Mouse (Mus musculus): ENCODE measurements around the gene Eif3l. TPM values are rescaled to one million over a fixed set of nuclear protein-coding genes. Genes with fewer than 3 reads are reported as not detected.

Eif3l gene
- polyA plus RNA-seq, 1 experiment from 2014 or later: 247 TPM

- H3K4me1 ChIP-seq: peaks cover 38% of the 10 kb centered on the region
- 46% methylated on average over 7 of the region's 7 CpGs for WGBS
- H3K27ac ChIP-seq: peak overlapping the region; percentile 82
- H3K4me2 ChIP-seq: no peak overlapping the region
- no peak overlapping the region for H3K9ac ChIP-seq
- ATAC-seq (replicated peaks; ENCODE audit: low FRiP score): peak; percentile 20; the same call in 1 of the 2 replicates
- no peaks in the 10 kb centered on the region for H3K9me3 ChIP-seq (replicated peaks)
- no peak overlapping the region for H3K4me3 ChIP-seq (replicated peaks)
- H3K27me3 ChIP-seq: no peaks in the 10 kb centered on the region
- H3K36me3 ChIP-seq: peaks cover 26% of the 10 kb centered on the region
Measured at GRCm38 (mm10) chr15:79098868-79099267, 23.9 kb downstream of the Eif3l start.

- ATAC-seq (replicated peaks; ENCODE audit: low FRiP score): 0 out of 2 replicates have a peak, but pooled peaks have one; percentile 28
- Histone ChIP-seq H3K4me2 (0 out of 2 replicates have a peak overlapping the region, but pooled peaks have one; percentile 10), H3K27ac (peak overlapping the region; percentile 82), H3K4me3 (replicated peaks) (no peak overlapping the region), H3K36me3 (peaks cover 20% of the 10 kb centered on the region), H3K27me3 (no peaks in the 10 kb centered on the region), H3K9ac (no peak overlapping the region), H3K4me1 (peaks cover 38% of the 10 kb centered on the region), H3K9me3 (replicated peaks) (no peaks in the 10 kb centered on the region)
- WGBS: 62% methylated on average over 4 of the region's 4 CpGs
Measured at GRCm38 (mm10) chr15:79099456-79099855, 24.5 kb downstream of the Eif3l start.

DNA sequence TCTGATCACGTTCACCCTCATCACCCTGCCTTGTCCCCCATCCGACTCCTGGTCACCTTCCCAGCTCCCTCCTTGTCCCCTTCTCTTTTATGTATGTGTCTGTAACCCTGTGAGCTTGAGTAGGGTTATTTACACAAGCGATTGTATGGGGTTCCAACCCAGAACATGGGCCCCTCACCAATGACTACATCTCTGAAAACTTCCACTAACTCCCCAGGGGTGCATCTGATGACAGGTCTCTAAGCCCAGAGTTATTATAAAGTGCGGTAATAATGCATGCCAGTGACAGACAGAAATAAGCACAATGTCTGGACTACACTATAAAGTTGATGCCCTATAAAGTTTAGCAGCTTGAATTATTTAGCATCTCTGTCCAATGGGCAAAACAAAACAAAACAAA lies 25.4 kb downstream of the Eif3l start:
- H3K27ac ChIP-seq: no peak overlapping the region

GRCm38 (mm10) chr15:79101531-79101930 lies 26.6 kb downstream of the Eif3l start:
- no peak overlapping the region for H3K9ac ChIP-seq
- ATAC-seq (replicated peaks; ENCODE audit: low FRiP score): no peak
- H3K27ac ChIP-seq: no peak overlapping the region
- no peak overlapping the region for H3K4me2 ChIP-seq
- H3K27me3 ChIP-seq: no peaks in the 10 kb centered on the region
- no peak overlapping the region for H3K4me3 ChIP-seq (replicated peaks)
- H3K4me1 ChIP-seq: peaks cover 31% of the 10 kb centered on the region
- H3K9me3 ChIP-seq (replicated peaks): no peaks in the 10 kb centered on the region
- H3K36me3 ChIP-seq: no peaks in the 10 kb centered on the region

More for the DNA sequence above, 25.4 kb downstream of the Eif3l start:
- no peaks in the 10 kb centered on the region for H3K27me3 ChIP-seq
- H3K4me2 ChIP-seq: no peak overlapping the region
- no peak overlapping the region for H3K4me3 ChIP-seq (replicated peaks)
- no peak overlapping the region for H3K9ac ChIP-seq
- 70% methylated on average over 4 of the region's 4 CpGs for WGBS
- H3K36me3 ChIP-seq: peaks cover 10% of the 10 kb centered on the region
- no peak for ATAC-seq (replicated peaks; ENCODE audit: low FRiP score)
- H3K9me3 ChIP-seq (replicated peaks): no peaks in the 10 kb centered on the region
- H3K4me1 ChIP-seq: peaks cover 38% of the 10 kb centered on the region

DNA sequence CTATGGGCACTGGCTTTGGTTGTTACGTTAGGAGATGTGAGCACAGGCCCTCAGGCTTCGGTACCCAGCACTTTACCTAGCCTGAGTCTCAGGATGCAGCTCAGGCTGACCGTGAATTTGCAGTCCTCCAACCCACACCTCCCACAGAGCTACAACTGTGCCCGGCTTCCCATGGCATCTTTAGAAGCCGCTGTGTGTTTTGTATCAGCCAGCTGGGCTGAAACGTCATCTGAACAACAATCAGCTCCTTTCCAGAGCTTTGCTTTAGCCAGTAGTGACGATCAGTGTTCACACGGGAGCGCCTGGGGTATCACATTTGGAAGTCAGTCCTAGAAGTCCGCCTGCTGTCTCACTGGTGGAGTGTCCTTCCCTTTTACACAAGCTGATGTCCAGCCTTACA lies 28.3 kb downstream of the Eif3l start:
- no peak overlapping the region for H3K4me2 ChIP-seq
- ATAC-seq (replicated peaks; ENCODE audit: low FRiP score): no peak
- H3K4me3 ChIP-seq (replicated peaks): no peak overlapping the region
- 72% methylated on average over 10 of the region's 10 CpGs for WGBS
- no peak overlapping the region for H3K27ac ChIP-seq
- H3K9me3 ChIP-seq (replicated peaks): no peaks in the 10 kb centered on the region
- no peak overlapping the region for H3K9ac ChIP-seq
- peaks cover 20% of the 10 kb centered on the region for H3K4me1 ChIP-seq
- H3K36me3 ChIP-seq: no peaks in the 10 kb centered on the region
- no peaks in the 10 kb centered on the region for H3K27me3 ChIP-seq

DNA sequence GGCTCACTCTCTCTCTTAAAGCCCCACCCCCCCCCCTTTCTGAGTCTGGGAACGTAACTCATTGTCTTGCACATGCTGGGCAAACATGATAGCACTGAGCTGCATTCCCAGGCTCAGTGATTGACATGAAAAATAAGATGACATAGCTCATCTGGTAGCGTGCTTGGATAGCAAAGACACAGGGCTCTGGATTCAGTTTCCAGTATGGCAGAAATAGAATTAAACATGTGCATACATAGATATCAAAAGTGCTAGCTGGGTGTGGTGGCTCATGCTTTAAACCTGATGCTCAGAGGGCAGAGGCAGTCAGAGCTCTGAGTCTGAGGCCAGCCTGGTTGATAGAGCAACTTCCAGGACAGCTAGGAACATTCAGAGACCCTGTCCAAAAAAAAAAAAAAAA lies 30.8 kb downstream of the Eif3l start:
- Histone ChIP-seq H3K4me3 (replicated peaks) (no peak overlapping the region), H3K4me2 (no peak overlapping the region), H3K27me3 (no peaks in the 10 kb centered on the region), H3K27ac (no peak overlapping the region), H3K36me3 (no peaks in the 10 kb centered on the region), H3K9ac (no peak overlapping the region), H3K4me1 (peaks cover 26% of the 10 kb centered on the region), H3K9me3 (replicated peaks) (no peaks in the 10 kb centered on the region)
- WGBS: 58% methylated on average over 2 of the region's 2 CpGs
- ATAC-seq (replicated peaks; ENCODE audit: low FRiP score): no peak

DNA sequence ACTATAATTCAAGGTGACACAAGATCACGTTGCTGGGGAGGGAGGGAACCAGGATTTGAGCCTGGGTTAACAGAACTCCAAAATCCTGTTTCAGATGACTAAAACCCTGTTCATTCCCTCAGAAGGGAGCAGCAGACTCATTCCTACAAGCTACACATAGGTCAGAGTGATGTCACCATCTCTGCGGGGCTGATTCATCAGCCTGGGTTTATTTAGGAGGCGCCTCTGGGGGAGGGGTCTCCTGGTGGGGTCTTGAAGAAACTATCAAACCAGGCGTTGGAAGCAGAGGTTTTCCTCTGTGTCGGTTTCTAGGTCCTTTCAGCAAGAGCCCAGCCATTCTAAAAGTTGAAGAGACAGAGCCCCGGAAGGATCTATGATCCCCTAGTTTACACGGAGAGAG lies 33.0 kb downstream of the Eif3l start:
- 17% methylated on average over 7 of the region's 7 CpGs for WGBS
- Histone ChIP-seq H3K4me3 (replicated peaks) (peak overlapping the region; percentile 91), H3K27me3 (no peaks in the 10 kb centered on the region), H3K9me3 (replicated peaks) (no peaks in the 10 kb centered on the region), H3K4me2 (peak overlapping the region; percentile 96), H3K27ac (peak overlapping the region; percentile 84), H3K36me3 (peaks cover 4% of the 10 kb centered on the region; the same call in 1 of the 2 replicates), H3K4me1 (peaks cover 37% of the 10 kb centered on the region), H3K9ac (peak overlapping the region; percentile 91)
- no peak for ATAC-seq (replicated peaks; ENCODE audit: low FRiP score)

DNA sequence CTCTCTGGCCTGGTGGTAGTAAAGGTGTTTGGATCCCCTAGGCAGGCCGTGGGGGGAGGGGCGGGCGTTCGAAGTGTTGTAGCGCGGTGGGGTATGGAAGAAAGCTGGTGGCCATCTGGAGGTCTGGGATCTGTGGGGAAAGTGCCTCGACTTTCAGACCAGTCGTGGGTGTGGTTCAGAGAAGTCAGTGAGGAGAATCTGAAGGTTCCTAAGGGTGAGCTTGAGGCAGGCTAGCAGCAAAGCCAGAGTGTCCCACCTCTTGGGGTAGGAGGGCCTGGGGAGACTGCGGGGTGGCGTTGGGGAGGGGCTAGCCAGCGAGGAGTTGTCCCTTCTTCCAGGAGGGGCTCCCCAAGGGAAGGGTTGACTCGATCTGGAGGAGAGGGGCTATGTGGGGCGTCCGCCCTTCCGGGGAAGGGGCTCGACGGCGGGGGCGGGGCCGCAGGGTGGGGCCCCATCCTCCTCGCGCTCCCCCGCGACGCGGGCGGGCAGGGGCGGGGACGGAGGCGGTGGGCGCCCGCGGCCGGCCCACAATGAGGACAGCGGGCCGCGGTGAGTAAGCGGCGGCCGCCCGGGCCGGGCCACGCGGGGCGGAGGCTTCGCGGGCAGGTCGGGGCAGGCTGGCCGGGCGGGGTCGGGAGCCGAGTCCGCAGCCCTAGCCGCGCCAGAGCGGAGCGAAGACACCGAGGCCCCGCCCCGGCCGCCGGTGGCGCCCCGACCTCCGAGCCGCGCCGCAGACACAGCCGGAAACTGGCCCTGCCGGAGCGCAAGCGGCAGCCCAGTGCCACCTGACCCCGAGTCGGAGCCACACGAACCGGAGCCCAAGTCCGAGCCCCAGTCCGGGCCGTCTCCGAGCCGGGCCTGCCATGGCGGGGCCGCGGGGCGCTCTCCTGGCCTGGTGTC lies 33.7 kb downstream of the Eif3l start, which contains the start of gene Micall1:
Gene Micall1, plus strand, starts transcription at position 478 of the 900 bp plus-strand sequence.
- Histone ChIP-seq H3K27ac (peak within 1 kb of the TSS; percentile 84), H3K36me3 (peaks cover 10% of the 10 kb centered on the region; the same call in 1 of the 2 replicates), H3K4me3 (replicated peaks) (peak within 1 kb of the TSS; percentile 91), H3K9ac (peak within 1 kb of the TSS; percentile 91), H3K27me3 (no peaks in the 10 kb centered on the region), H3K4me2 (peak within 1 kb of the TSS; percentile 96), H3K9me3 (replicated peaks) (no peaks in the 10 kb centered on the region), H3K4me1 (peaks cover 37% of the 10 kb centered on the region)
- ATAC-seq (replicated peaks; ENCODE audit: low FRiP score): peak; percentile 85
- under 1% methylated on average over 72 of the region's 85 CpGs for WGBS

DNA sequence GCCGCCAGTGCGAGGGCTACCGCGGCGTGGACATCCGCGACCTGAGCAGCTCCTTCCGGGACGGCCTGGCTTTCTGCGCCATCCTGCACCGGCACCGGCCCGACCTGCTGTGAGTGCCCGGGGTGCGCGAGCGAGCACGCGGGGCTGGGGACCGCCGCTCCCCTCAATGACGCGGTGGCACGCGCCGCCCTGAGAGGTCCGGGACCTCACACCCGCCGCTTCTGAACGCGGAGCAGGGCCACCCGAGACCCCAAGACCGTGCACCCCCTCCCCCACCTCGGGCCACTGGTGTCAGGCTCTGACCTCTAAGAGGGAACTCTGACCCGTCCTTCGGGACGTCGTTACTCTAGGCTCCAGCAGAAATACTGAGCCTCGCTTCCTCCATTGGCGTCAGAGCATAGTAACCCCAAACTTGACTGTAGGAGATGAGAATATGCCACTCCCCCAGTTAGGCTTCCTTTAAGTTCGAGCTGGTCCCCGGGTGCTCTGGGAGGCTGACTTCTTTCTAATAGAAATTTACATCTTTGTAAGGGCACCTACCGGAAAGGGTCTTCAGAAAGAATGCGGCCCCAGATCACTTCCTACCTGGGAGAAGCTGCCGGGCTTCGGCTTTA lies 34.4 kb downstream of the Eif3l start:
- WGBS: under 1% methylated on average over 46 of the region's 46 CpGs
- H3K4me1 ChIP-seq: peaks cover 39% of the 10 kb centered on the region
- peak; percentile 59 for ATAC-seq (replicated peaks; ENCODE audit: low FRiP score)
- H3K9ac ChIP-seq: peak overlapping the region; percentile 91
- H3K36me3 ChIP-seq: peaks cover 16% of the 10 kb centered on the region; the same call in 1 of the 2 replicates
- peak overlapping the region; percentile 96 for H3K4me2 ChIP-seq
- H3K27ac ChIP-seq: peak overlapping the region; percentile 84
- no peaks in the 10 kb centered on the region for H3K9me3 ChIP-seq (replicated peaks)
- H3K27me3 ChIP-seq: no peaks in the 10 kb centered on the region
- H3K4me3 ChIP-seq (replicated peaks): peak overlapping the region; percentile 91

GRCm38 (mm10) chr15:79110031-79110430 lies 35.1 kb downstream of the Eif3l start:
- peak overlapping the region; percentile 91 for H3K4me3 ChIP-seq (replicated peaks)
- H3K36me3 ChIP-seq: peaks cover 18% of the 10 kb centered on the region
- H3K4me1 ChIP-seq: peaks cover 39% of the 10 kb centered on the region
- peak overlapping the region; percentile 91 for H3K9ac ChIP-seq
- H3K27ac ChIP-seq: 0 out of 2 replicates have a peak overlapping the region, but pooled peaks have one; percentile 84
- peak overlapping the region; percentile 96 for H3K4me2 ChIP-seq
- 17% methylated on average over 9 of the region's 9 CpGs for WGBS
- H3K27me3 ChIP-seq: no peaks in the 10 kb centered on the region
- ATAC-seq (replicated peaks; ENCODE audit: low FRiP score): no peak
- no peaks in the 10 kb centered on the region for H3K9me3 ChIP-seq (replicated peaks)

GRCm38 (mm10) chr15:79110528-79110927 lies 35.5 kb downstream of the Eif3l start:
- no peaks in the 10 kb centered on the region for H3K27me3 ChIP-seq
- WGBS: 63% methylated on average over 2 of the region's 2 CpGs
- H3K9me3 ChIP-seq (replicated peaks): no peaks in the 10 kb centered on the region
- H3K4me3 ChIP-seq (replicated peaks): peak overlapping the region; percentile 91
- peaks cover 42% of the 10 kb centered on the region for H3K4me1 ChIP-seq
- peak overlapping the region; percentile 96 for H3K4me2 ChIP-seq
- H3K36me3 ChIP-seq: peaks cover 23% of the 10 kb centered on the region
- no peak for ATAC-seq (replicated peaks; ENCODE audit: low FRiP score)
- no peak overlapping the region for H3K27ac ChIP-seq
- H3K9ac ChIP-seq: 0 out of 2 replicates have a peak overlapping the region, but pooled peaks have one; percentile 91

DNA sequence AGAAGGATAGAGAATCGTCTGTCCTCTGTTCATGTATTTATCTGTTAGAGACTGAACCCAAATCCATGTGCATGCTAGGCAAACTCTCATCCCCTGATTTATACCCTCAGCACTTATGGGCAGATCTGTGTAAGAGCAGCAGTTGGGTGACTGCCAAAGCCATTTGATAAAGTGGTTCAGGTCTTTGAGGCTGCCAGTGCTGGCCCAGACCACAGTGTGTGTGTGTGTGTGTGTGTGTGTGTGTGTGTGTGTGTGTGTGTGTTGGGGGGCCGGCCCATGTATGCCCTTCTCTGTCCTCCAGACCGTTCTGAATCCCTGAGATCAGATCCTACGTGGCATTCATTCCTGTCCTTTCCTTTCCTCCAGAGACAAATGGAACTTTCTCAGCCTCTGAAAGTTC lies 36.8 kb downstream of the Eif3l start:
- H3K4me3 ChIP-seq (replicated peaks): no peak overlapping the region
- no peak for ATAC-seq (replicated peaks; ENCODE audit: low FRiP score)
- no peak overlapping the region for H3K9ac ChIP-seq
- H3K27me3 ChIP-seq: no peaks in the 10 kb centered on the region
- peak overlapping the region; percentile 96; the same call in 1 of the 2 replicates for H3K4me2 ChIP-seq
- H3K4me1 ChIP-seq: peaks cover 42% of the 10 kb centered on the region
- H3K27ac ChIP-seq: no peak overlapping the region
- peaks cover 34% of the 10 kb centered on the region for H3K36me3 ChIP-seq
- no peaks in the 10 kb centered on the region for H3K9me3 ChIP-seq (replicated peaks)
- WGBS: 59% methylated on average over 4 of the region's 4 CpGs
